Mouse (Mus musculus): ENCODE results near the gene H2al2b. TPM values are rescaled to one million over a fixed set of nuclear protein-coding genes. Genes with fewer than 3 reads are reported as not detected.
"Not testable (repeated sequence)": the region's sequence is repeated elsewhere in the genome, so short reads cannot be mapped to it uniquely, and the experiment has no call there.

The H2al2b gene
- not detected for total RNA-seq (2021)
- long read RNA-seq, experiment 1, result 0 reads
- long read RNA-seq, experiment 2, result 0 reads

DNA sequence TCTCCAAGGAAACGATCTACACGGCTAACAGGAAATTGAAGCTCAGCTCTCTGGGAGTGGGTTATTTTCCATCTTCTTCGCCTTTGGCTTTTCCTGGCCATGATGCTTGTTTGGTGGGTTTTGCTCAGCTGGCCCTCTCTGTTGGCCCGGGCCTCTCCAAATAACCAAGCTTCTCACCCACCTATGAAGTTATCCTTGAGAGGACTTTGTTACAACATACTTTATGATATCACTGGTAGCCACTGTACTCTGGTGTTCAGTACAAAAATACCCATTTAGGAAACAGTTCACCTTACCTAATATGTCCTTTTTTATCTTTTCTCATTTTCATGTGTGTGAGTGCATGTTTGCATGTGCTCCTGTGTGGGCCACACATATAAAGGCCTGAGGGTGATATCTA is at the start of gene H2al2b:
H2al2b (minus strand) TSS at position 101 of the 400 bp plus-strand sequence.
- DNase-seq (ENCODE audit: low spot score in 2 of 2), result not testable (repeated sequence)

Other genes with a start within 250 kb of the H2al2b start
- not detected for gene H2al2c, start 121.6 kb downstream of the H2al2b start, total RNA-seq (2021)
- not detected for gene Sry, start 57.0 kb downstream of the H2al2b start, total RNA-seq (2021)
- gene Gm4064, start 75.5 kb upstream of the H2al2b start, total RNA-seq (2021), result not detected
- not detected for gene Rbmy, start 110.0 kb upstream of the H2al2b start, total RNA-seq (2021)
- not detected for gene Gm10256, start 110.0 kb upstream of the H2al2b start, total RNA-seq (2021)
- not detected for gene Gm10352, start 180.3 kb upstream of the H2al2b start, total RNA-seq (2021)
- gene Gm29289, start 211.9 kb upstream of the H2al2b start, total RNA-seq (2021), result not detected

Measured in left cerebral cortex, adult 18-20 months (tissue).